Mouse (Mus musculus) bone marrow macrophage, adult 2 months (primary cell): ENCODE measurements around the gene Arhgap6.

Experiments
- CTCF ChIP-seq: IDR thresholded peaks from 2 replicates; pipeline ENCODE4 v1.5.1; 2012; ENCODE audit warnings: low read depth, mild to moderate bottlenecking, low read length, moderate library complexity
- POLR2A ChIP-seq: IDR thresholded peaks from 2 replicates; pipeline ENCODE4 v1.6.1; 2012; ENCODE audit warnings: mild to moderate bottlenecking, low read depth, low read length, borderline replicate concordance

GRCm38 (mm10) chrX:169139758-169140157 is 344.9 kb downstream of the Arhgap6 start:
- TF ChIP-seq CTCF (no peak), POLR2A (no peak)
